Mouse (Mus musculus): ENCODE results near the gene Utp4.

DNA sequence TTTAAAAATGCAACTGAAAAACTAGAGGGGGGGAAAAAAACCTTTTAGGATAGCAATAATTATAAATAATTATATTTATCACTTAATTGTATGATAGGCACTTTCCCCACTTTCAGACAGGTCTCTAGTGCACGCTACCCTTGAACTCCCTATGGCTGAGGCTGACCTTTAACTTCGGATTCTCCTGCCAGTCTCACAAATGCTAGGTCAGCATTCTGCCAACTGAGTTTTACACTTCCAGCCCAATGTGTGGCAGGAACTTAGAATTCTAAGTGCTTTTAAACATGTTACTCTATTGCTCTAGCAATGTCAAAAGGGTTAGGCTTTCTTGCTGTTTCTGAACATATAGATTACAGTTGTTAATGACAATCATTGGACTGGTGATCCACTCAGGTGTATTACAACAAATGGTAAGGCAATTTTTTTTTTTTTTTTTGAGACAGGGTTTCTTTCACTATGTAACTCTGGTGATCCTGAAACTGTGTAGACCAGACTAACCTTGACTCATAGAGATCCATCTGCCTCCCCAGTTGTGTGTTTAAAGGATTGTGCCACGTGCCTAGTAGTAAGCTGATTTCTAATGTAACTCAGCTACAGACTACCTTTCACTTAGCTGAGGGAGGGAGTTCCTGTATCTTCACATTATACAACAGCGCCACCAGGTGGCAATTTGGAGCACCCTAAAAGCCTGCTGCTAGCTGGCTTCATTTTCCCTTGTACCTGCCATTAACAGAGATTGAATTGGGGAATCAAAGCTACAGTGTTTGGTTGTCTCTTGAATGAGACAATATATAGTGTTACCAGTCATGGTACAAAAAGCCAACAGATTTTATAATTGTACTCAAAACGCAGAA, 5.9 kb upstream of the Utp4 start:
- TF ChIP-seq CTCF (IDR thresholded peaks at IDR 0.05 in 2 of 3, conservative IDR thresholded peaks at IDR 0.05 in 1 of 3; ENCODE audit: control insufficient read depth in 1 of 3, insufficient read depth in 1 of 3, low read depth in 2 of 3, low read length in 3 of 3, poor library complexity in 1 of 3, severe bottlenecking in 1 of 3) (peak; percentile 72 to 93 (median 92)), TAL1 (IDR thresholded peaks at IDR 0.05; ENCODE audit: low read length) (no peak), POLR2A (IDR thresholded peaks at IDR 0.05; ENCODE audit: control insufficient read depth in 1 of 2, insufficient read depth in 1 of 2, low read depth in 1 of 2, low read length in 2 of 2, poor library complexity in 1 of 2) (peak in 1 of 2 experiments; percentile 32; a peak in 1 of 4 replicates), NRF1 (IDR thresholded peaks at IDR 0.05; ENCODE audit: insufficient read depth, low read depth, low read length, poor library complexity, severe bottlenecking) (no peak), EP300 (IDR thresholded peaks at IDR 0.05; ENCODE audit: low read depth in 1 of 2, low read length in 2 of 2) (peak in 1 of 2 experiments; percentile 48; a peak in 1 of 4 replicates), ETS1 (IDR thresholded peaks at IDR 0.05; ENCODE audit: low read depth, low read length) (no peak), USF1 (IDR thresholded peaks at IDR 0.05; ENCODE audit: low read depth, low read length) (peak; percentile 50; the same call in 1 of the 2 replicates), GATA1 (IDR thresholded peaks at IDR 0.05; ENCODE audit: low read depth, low read length) (no peak), POLR2AphosphoS2 (IDR thresholded peaks at IDR 0.05; ENCODE audit: low read length) (no peak), KAT2A (conservative IDR thresholded peaks at IDR 0.05; ENCODE audit: low read depth, low read length) (no peak), E2F4 (IDR thresholded peaks at IDR 0.05; ENCODE audit: borderline replicate concordance, low read depth, low read length) (no peak), MXI1 (IDR thresholded peaks at IDR 0.05; ENCODE audit: low read depth, low read length) (no peak; the same call in 1 of the 2 replicates)
